Mouse (Mus musculus) MEL (cell line): ENCODE measurements at regions not wholly inside any gene's neighbourhood (a gene's known extent, or its start where the extent isn't known, plus 50 kb on each side); places are given as distances from the start of the nearest gene placed in this dataset.

ENCODE experiments used
- DNase-seq: peaks from one replicate; pipeline ENCODE4 v3.0.0; 2011; ENCODE audit warnings: low read depth, low spot score
- H3K27ac ChIP-seq: 2 replicates; pipeline ENCODE4 v1.5.1; 2012; ENCODE audit warnings: low read depth, mild to moderate bottlenecking, control low read depth, low read length, moderate library complexity; ENCODE audit not compliant: control insufficient read depth
- H3K27me3 ChIP-seq, 2 experiments: fragments of 150-350 bp in 1 of 2; sonication (generic) in 1 of 2; 2 replicates each; pipeline ENCODE4 v1.6.1; 2012; ENCODE audit warnings: low read length in 2 of 2, mild to moderate bottlenecking in 2 of 2, improper control_type of control experiment in 1 of 2, moderate library complexity in 1 of 2; ENCODE audit not compliant: insufficient read depth in 2 of 2, control insufficient read depth in 1 of 2
- H3K36me3 ChIP-seq, 2 experiments: 2 replicates each; pipeline ENCODE4 v1.6.1; 2012 to 2014; ENCODE audit warnings: low read length in 2 of 2, improper control_type of control experiment in 1 of 2, inconsistent platforms in 1 of 2, mild to moderate bottlenecking in 1 of 2; ENCODE audit not compliant: insufficient read depth in 2 of 2, control insufficient read depth in 1 of 2
- H3K4me1 ChIP-seq, 2 experiments: fragments of 150-350 bp in 1 of 2; sonication (generic) in 1 of 2; 2 replicates each; pipeline ENCODE4 v1.6.1; 2012; ENCODE audit warnings: low read length in 2 of 2, improper control_type of control experiment in 1 of 2, mild to moderate bottlenecking in 1 of 2; ENCODE audit not compliant: insufficient read depth in 2 of 2, control insufficient read depth in 1 of 2
- H3K4me3 ChIP-seq, 2 experiments: fragments of 150-350 bp in 1 of 2; sonication (generic) in 1 of 2; 2 replicates each; pipeline ENCODE4 v1.5.1; 2012; ENCODE audit warnings: low read depth in 2 of 2, low read length in 2 of 2, mild to moderate bottlenecking in 2 of 2, moderate library complexity in 2 of 2, control low read depth in 1 of 2, improper control_type of control experiment in 1 of 2; ENCODE audit not compliant: control insufficient read depth in 1 of 2, insufficient read depth in 1 of 2
- H3K79me2 ChIP-seq: 2 replicates; pipeline ENCODE4 v1.6.1; 2012; ENCODE audit warnings: mild to moderate bottlenecking, low read length, moderate library complexity; ENCODE audit not compliant: control insufficient read depth, poor library complexity, insufficient read depth
- H3K9ac ChIP-seq: 2 replicates; pipeline ENCODE4 v1.6.1; 2012; ENCODE audit warnings: low read depth, mild to moderate bottlenecking, control low read depth, low read length, moderate library complexity; ENCODE audit not compliant: control insufficient read depth, poor library complexity, severe bottlenecking
- H3K9me3 ChIP-seq: fragments of 150-350 bp; sonication (generic); replicated peaks from 2 replicates; pipeline ENCODE4 v1.6.1; 2012; ENCODE audit warnings: mild to moderate bottlenecking, low read length, improper control_type of control experiment, moderate library complexity; ENCODE audit not compliant: insufficient read depth
- BHLHE40 ChIP-seq: IDR thresholded peaks from 2 replicates; pipeline ENCODE4 v1.6.1; 2012; ENCODE audit warnings: low read depth, mild to moderate bottlenecking, inconsistent platforms, low read length, improper control_type of control experiment, borderline replicate concordance
- CHD1 ChIP-seq: IDR thresholded peaks from 2 replicates; pipeline ENCODE4 v1.6.1; 2012; ENCODE audit warnings: low read depth, mild to moderate bottlenecking, inconsistent platforms, low read length, improper control_type of control experiment
- CHD2 ChIP-seq: IDR thresholded peaks from 2 replicates; pipeline ENCODE4 v1.6.1; 2011; ENCODE audit warnings: low read length, improper control_type of control experiment
- CTCF ChIP-seq, 3 experiments: IDR thresholded peaks in 2 of 3; conservative IDR thresholded peaks in 1 of 3; 2 replicates each; pipeline ENCODE4 v1.5.1; 2011 to 2012; ENCODE audit warnings: low read length in 3 of 3, low read depth in 2 of 3, mild to moderate bottlenecking in 2 of 3, improper control_type of control experiment in 1 of 3, inconsistent platforms in 1 of 3, mixed read lengths in 1 of 3, moderate library complexity in 1 of 3; ENCODE audit not compliant: control insufficient read depth in 1 of 3, insufficient read depth in 1 of 3, poor library complexity in 1 of 3, severe bottlenecking in 1 of 3
- E2F4 ChIP-seq: IDR thresholded peaks from 2 replicates; pipeline ENCODE4 v1.6.1; 2011; ENCODE audit warnings: low read depth, low read length, improper control_type of control experiment, borderline replicate concordance
- EP300 ChIP-seq, 2 experiments: IDR thresholded peaks; 2 replicates each; pipeline ENCODE4 v1.6.1; 2011; ENCODE audit warnings: improper control_type of control experiment in 2 of 2, low read length in 2 of 2, low read depth in 1 of 2, mild to moderate bottlenecking in 1 of 2
- GABPA ChIP-seq: IDR thresholded peaks from 2 replicates; pipeline ENCODE4 v1.6.1; 2012; ENCODE audit warnings: low read depth, mild to moderate bottlenecking, inconsistent platforms, low read length, improper control_type of control experiment, moderate library complexity
- GATA1 ChIP-seq: IDR thresholded peaks from 2 replicates; pipeline ENCODE4 v1.6.1; 2011; ENCODE audit warnings: low read depth, low read length, improper control_type of control experiment
- HCFC1 ChIP-seq: IDR thresholded peaks from 2 replicates; pipeline ENCODE4 v1.6.1; 2012; ENCODE audit warnings: low read depth, mild to moderate bottlenecking, inconsistent platforms, low read length, improper control_type of control experiment, moderate library complexity
- KAT2A ChIP-seq: conservative IDR thresholded peaks from 2 replicates; pipeline ENCODE4 v1.6.1; 2012; ENCODE audit warnings: low read depth, low read length, improper control_type of control experiment, inconsistent platforms
- MAFK ChIP-seq: IDR thresholded peaks from 2 replicates; pipeline ENCODE4 v1.6.1; 2011; ENCODE audit warnings: low read depth, mild to moderate bottlenecking, low read length, improper control_type of control experiment, borderline replicate concordance
- MAX ChIP-seq: IDR thresholded peaks from 2 replicates; pipeline ENCODE4 v1.6.1; 2011; ENCODE audit warnings: low read length, improper control_type of control experiment
- MXI1 ChIP-seq: IDR thresholded peaks from 2 replicates; pipeline ENCODE4 v1.6.1; 2011; ENCODE audit warnings: mild to moderate bottlenecking, low read depth, low read length, improper control_type of control experiment
- MYB ChIP-seq: IDR thresholded peaks from 2 replicates; pipeline ENCODE4 v1.6.1; 2011; ENCODE audit warnings: mild to moderate bottlenecking, low read depth, low read length, improper control_type of control experiment
- MYC ChIP-seq: IDR thresholded peaks from 2 replicates; pipeline ENCODE4 v1.6.1; 2011; ENCODE audit warnings: low read depth, mild to moderate bottlenecking, low read length, improper control_type of control experiment, moderate library complexity
- NRF1 ChIP-seq: IDR thresholded peaks from 2 replicates; pipeline ENCODE4 v1.6.1; 2014; ENCODE audit warnings: low read depth, mild to moderate bottlenecking, inconsistent platforms, low read length, improper control_type of control experiment, moderate library complexity; ENCODE audit not compliant: poor library complexity, insufficient read depth, severe bottlenecking
- POLR2A ChIP-seq, 2 experiments: IDR thresholded peaks; 2 replicates each; pipeline ENCODE4 v1.6.1; 2011 to 2012; ENCODE audit warnings: low read length in 2 of 2, mild to moderate bottlenecking in 2 of 2, control low read depth in 1 of 2, improper control_type of control experiment in 1 of 2, low read depth in 1 of 2, moderate library complexity in 1 of 2; ENCODE audit not compliant: control insufficient read depth in 1 of 2, insufficient read depth in 1 of 2, poor library complexity in 1 of 2
- POLR2AphosphoS2 ChIP-seq: IDR thresholded peaks from 2 replicates; pipeline ENCODE4 v1.6.1; 2011; ENCODE audit warnings: low read length, improper control_type of control experiment
- POLR2AphosphoS5 ChIP-seq: IDR thresholded peaks from 2 replicates; pipeline ENCODE4 v1.6.1; 2012; ENCODE audit warnings: low read depth, borderline replicate concordance, mild to moderate bottlenecking, inconsistent platforms, low read length, moderate library complexity, mixed read lengths
- RAD21 ChIP-seq: IDR thresholded peaks from 2 replicates; pipeline ENCODE4 v1.6.1; 2011; ENCODE audit warnings: mild to moderate bottlenecking, low read depth, low read length, improper control_type of control experiment
- RCOR1 ChIP-seq: IDR thresholded peaks from 2 replicates; pipeline ENCODE4 v1.6.1; 2012; ENCODE audit warnings: low read depth, mild to moderate bottlenecking, inconsistent platforms, low read length, improper control_type of control experiment
- TAL1 ChIP-seq: IDR thresholded peaks from 2 replicates; pipeline ENCODE4 v1.6.1; 2012; ENCODE audit warnings: mild to moderate bottlenecking, inconsistent platforms, low read length, moderate library complexity, mixed read lengths
- USF1 ChIP-seq: IDR thresholded peaks from 2 replicates; pipeline ENCODE4 v1.6.1; 2014; ENCODE audit warnings: low read depth, mild to moderate bottlenecking, inconsistent platforms, low read length, improper control_type of control experiment, moderate library complexity
- USF2 ChIP-seq, 2 experiments: IDR thresholded peaks; 2 replicates each; pipeline ENCODE4 v1.6.1; 2011 to 2012; ENCODE audit warnings: improper control_type of control experiment in 2 of 2, low read length in 2 of 2, borderline replicate concordance in 1 of 2, inconsistent platforms in 1 of 2, low read depth in 1 of 2, mild to moderate bottlenecking in 1 of 2; ENCODE audit not compliant: insufficient read depth in 1 of 2
- ZC3H11A ChIP-seq: IDR thresholded peaks from 2 replicates; pipeline ENCODE4 v1.6.1; 2012; ENCODE audit warnings: low read depth, mild to moderate bottlenecking, inconsistent platforms, low read length, improper control_type of control experiment
- ZKSCAN1 ChIP-seq: IDR thresholded peaks from 2 replicates; pipeline ENCODE4 v1.6.1; 2012; ENCODE audit warnings: low read depth, mild to moderate bottlenecking, inconsistent platforms, low read length, improper control_type of control experiment, moderate library complexity
- ZMIZ1 ChIP-seq: IDR thresholded peaks from 2 replicates; pipeline ENCODE4 v1.6.1; 2012; ENCODE audit warnings: low read depth, mild to moderate bottlenecking, inconsistent platforms, low read length, improper control_type of control experiment, moderate library complexity

GRCm38 (mm10) chr1:88878831-88879230 is 176.8 kb upstream of the Arl4c start:
- no peaks in the 10 kb centered on the region for H3K9me3 ChIP-seq
- H3K27ac ChIP-seq = no peak overlapping the region
- H3K36me3 ChIP-seq = no peaks in the 10 kb centered on the region
- no peaks in the 10 kb centered on the region for H3K79me2 ChIP-seq
- TF ChIP-seq MAX (no peak), USF1 (no peak), MYB (no peak), POLR2A (IDR thresholded peaks at IDR 0.05; ENCODE audit: control insufficient read depth in 1 of 2, insufficient read depth in 1 of 2, low read depth in 1 of 2, low read length in 2 of 2, poor library complexity in 1 of 2) (no peak), RCOR1 (no peak), E2F4 (no peak), MAFK (no peak), NRF1 (no peak), MYC (no peak), POLR2AphosphoS5 (no peak), CHD2 (no peak), HCFC1 (no peak), GATA1 (no peak), USF2 (IDR thresholded peaks at IDR 0.05; ENCODE audit: borderline replicate concordance in 1 of 2, insufficient read depth in 1 of 2, low read depth in 1 of 2, low read length in 2 of 2) (no peak)
- no peak for DNase-seq
- no peak overlapping the region for H3K4me3 ChIP-seq
- no peaks in the 10 kb centered on the region for H3K27me3 ChIP-seq
- H3K4me1 ChIP-seq = no peaks in the 10 kb centered on the region
- no peak overlapping the region for H3K9ac ChIP-seq

- no peak for DNase-seq
- H3K27ac ChIP-seq = no peak overlapping the region
- H3K9ac ChIP-seq = no peak overlapping the region
- no peaks in the 10 kb centered on the region for H3K4me1 ChIP-seq
- H3K79me2 ChIP-seq = no peaks in the 10 kb centered on the region
- H3K36me3 ChIP-seq = no peaks in the 10 kb centered on the region
- H3K27me3 ChIP-seq = no peaks in the 10 kb centered on the region
- H3K9me3 ChIP-seq = no peaks in the 10 kb centered on the region
- H3K4me3 ChIP-seq = no peak overlapping the region
- TF ChIP-seq GABPA (no peak), MXI1 (no peak), ZMIZ1 (no peak), MYC (no peak), USF2 (IDR thresholded peaks at IDR 0.05; ENCODE audit: borderline replicate concordance in 1 of 2, insufficient read depth in 1 of 2, low read depth in 1 of 2, low read length in 2 of 2) (no peak), ZKSCAN1 (no peak), TAL1 (no peak), POLR2A (IDR thresholded peaks at IDR 0.05; ENCODE audit: control insufficient read depth in 1 of 2, insufficient read depth in 1 of 2, low read depth in 1 of 2, low read length in 2 of 2, poor library complexity in 1 of 2) (no peak), E2F4 (no peak), KAT2A (no peak), CTCF (IDR thresholded peaks at IDR 0.05 in 2 of 3, conservative IDR thresholded peaks at IDR 0.05 in 1 of 3; ENCODE audit: control insufficient read depth in 1 of 3, insufficient read depth in 1 of 3, low read depth in 2 of 3, low read length in 3 of 3, poor library complexity in 1 of 3, severe bottlenecking in 1 of 3) (no peak), RAD21 (no peak), MAX (no peak), HCFC1 (no peak), POLR2AphosphoS2 (no peak), EP300 (IDR thresholded peaks at IDR 0.05; ENCODE audit: low read depth in 1 of 2, low read length in 2 of 2) (no peak), BHLHE40 (no peak), CHD1 (no peak), ZC3H11A (no peak)
Measured at GRCm38 (mm10) chr1:88879367-88879766, 177.3 kb upstream of the Arl4c start.
